Mouse (Mus musculus) megakaryocyte progenitor cell, adult 5-6 weeks (primary cell): ENCODE measurements around the gene Hmgb1. TPM values are rescaled to one million over a fixed set of nuclear protein-coding genes. Genes with fewer than 3 reads are reported as not detected.
"Not testable (repeated sequence)": the region's sequence is repeated elsewhere in the genome, so short reads cannot be mapped to it uniquely, and the experiment has no call there.

Experiments used
- ATAC-seq: replicated peaks from 2 replicates; pipeline ENCODE4 v1.8.0; 2016; ENCODE audit warnings: mild to moderate bottlenecking, moderate TSS enrichment, inconsistent platforms; ENCODE audit not compliant: poor library complexity
- total RNA-seq, 2 experiments: library from RNA; stranded (forward) in 1 of 2; stranded (reverse) in 1 of 2; fragments of 157-497, 149-512 nt in 1 of 2; fragments of 200-1000 nt in 1 of 2; gene quantifications; 2 replicates each; pipeline versions ENCODE4 v1.2.3 to v1.2.4; 2015 to 2017

Hmgb1 gene
- total RNA-seq, 2 experiments from 2014 or later = 1,041 to 1,239 TPM

GRCm38 (mm10) chr5:149150882-149151281 lies 33.4 kb downstream of the Hmgb1 start:
- ATAC-seq = no peak

GRCm38 (mm10) chr5:149147386-149148000 lies 36.8 kb downstream of the Hmgb1 start:
- peak; percentile 61 for ATAC-seq

- ATAC-seq = peak; percentile 71
These were observed 37.6 kb downstream of the Hmgb1 start for GRCm38 (mm10) chr5:149146691-149147090.

GRCm38 (mm10) chr5:149143766-149144375 lies 40.4 kb downstream of the Hmgb1 start:
- no peak for ATAC-seq

- ATAC-seq = not testable (repeated sequence)
These were observed 43.1 kb downstream of the Hmgb1 start for GRCm38 (mm10) chr5:149141155-149141554.

GRCm38 (mm10) chr5:149140336-149140735 lies 44.0 kb downstream of the Hmgb1 start:
- ATAC-seq = no peak

- not testable (repeated sequence) for ATAC-seq
These were observed 46.2 kb downstream of the Hmgb1 start for GRCm38 (mm10) chr5:149138087-149138486.

- no peak for ATAC-seq
These were observed 46.8 kb downstream of the Hmgb1 start for GRCm38 (mm10) chr5:149137447-149137846.

- ATAC-seq = peak; percentile 80
These were observed 47.3 kb downstream of the Hmgb1 start for GRCm38 (mm10) chr5:149136933-149137365.

- ATAC-seq = 0 out of 2 replicates have a peak, but pooled peaks have one; percentile 5
These were observed 48.6 kb downstream of the Hmgb1 start for GRCm38 (mm10) chr5:149135455-149136354.

GRCm38 (mm10) chr5:149134751-149135454 lies 49.4 kb downstream of the Hmgb1 start:
- peak; percentile 57 for ATAC-seq

- ATAC-seq = no peak
These were observed 55.8 kb downstream of the Hmgb1 start for GRCm38 (mm10) chr5:149128473-149128872.

GRCm38 (mm10) chr5:149123795-149124194 lies 60.5 kb downstream of the Hmgb1 start:
- ATAC-seq = no peak

GRCm38 (mm10) chr5:149119341-149119881 lies 64.9 kb downstream of the Hmgb1 start:
- no peak for ATAC-seq

GRCm38 (mm10) chr5:149117815-149118547 lies 66.3 kb downstream of the Hmgb1 start:
- ATAC-seq = no peak

GRCm38 (mm10) chr5:149114587-149114986 lies 69.7 kb downstream of the Hmgb1 start:
- no peak for ATAC-seq

- no peak for ATAC-seq
These were observed 70.3 kb downstream of the Hmgb1 start for GRCm38 (mm10) chr5:149114034-149114433.

GRCm38 (mm10) chr5:149113439-149113838 lies 70.8 kb downstream of the Hmgb1 start:
- no peak for ATAC-seq

GRCm38 (mm10) chr5:149112559-149112958 lies 71.7 kb downstream of the Hmgb1 start:
- no peak for ATAC-seq

GRCm38 (mm10) chr5:149109220-149109619 lies 75.1 kb downstream of the Hmgb1 start:
- peak; percentile 45 for ATAC-seq
